Mouse (Mus musculus) embryonic facial prominence, embryonic 14.5 days (tissue): ENCODE results near the gene Plcb3. TPM values are rescaled to one million over a fixed set of nuclear protein-coding genes. Genes with fewer than 3 reads are reported as not detected.

Source experiments
- ATAC-seq: fragments of 200-750 bp; cut with Nextera tagmentation; 2 replicates; pipeline ENCODE4 v1.8.0; 2017; ENCODE audit warnings: low read depth, moderate number of reproducible peaks, moderate TSS enrichment
- DNase-seq: peaks from one replicate; pipeline ENCODE4 v3.0.0-alpha.2; 2015; ENCODE audit warnings: low spot score
- H3K27ac ChIP-seq: fragments of 300-500 bp; sonication (generic); replicated peaks from 2 replicates; pipeline ENCODE4 v1.5.1; 2014; ENCODE audit warnings: low read depth, mild to moderate bottlenecking, low read length, moderate library complexity
- H3K27me3 ChIP-seq: fragments of 300-500 bp; sonication (generic); replicated peaks from 2 replicates; pipeline ENCODE4 v1.6.1; 2014; ENCODE audit warnings: low read length; ENCODE audit not compliant: control insufficient read depth, insufficient read depth
- H3K36me3 ChIP-seq: fragments of 300-500 bp; sonication (generic); 2 replicates; pipeline ENCODE4 v1.6.1; 2014; ENCODE audit warnings: low read length, mixed read lengths; ENCODE audit not compliant: control insufficient read depth, insufficient read depth
- H3K4me1 ChIP-seq: fragments of 300-500 bp; sonication (generic); 2 replicates; pipeline ENCODE4 v1.6.1; 2014; ENCODE audit warnings: antibody characterized with exemption, low read length; ENCODE audit not compliant: control insufficient read depth, insufficient read depth
- H3K4me2 ChIP-seq: fragments of 300-500 bp; sonication (generic); 2 replicates; pipeline ENCODE4 v1.6.1; 2014; ENCODE audit warnings: low read depth, mild to moderate bottlenecking, low read length, moderate library complexity, mixed read lengths
- H3K4me3 ChIP-seq: fragments of 300-500 bp; sonication (generic); 2 replicates; pipeline ENCODE4 v1.5.1; 2014; ENCODE audit warnings: low read depth, mild to moderate bottlenecking, low read length
- H3K9ac ChIP-seq: fragments of 300-500 bp; sonication (generic); 2 replicates; pipeline ENCODE4 v1.6.1; 2014; ENCODE audit warnings: low read depth, mild to moderate bottlenecking, low read length, moderate library complexity, mixed read lengths
- H3K9me3 ChIP-seq: fragments of 300-500 bp; sonication (generic); 2 replicates; pipeline ENCODE4 v1.6.1; 2016; ENCODE audit warnings: low read length; ENCODE audit not compliant: control insufficient read depth
- WGBS: fragments of 180-500 bp; shearing (Covaris S2); extraction: QIAGEN DNeasy Blood & Tissue Kit; methylation state at CpG from one replicate; pipeline ENCODE4 v1.1.7; 2014; 5-methylcytosine and 5-hydroxymethylcytosine counted together
- polyA plus RNA-seq: library from polyadenylated mRNA; unstranded; fragments of >200 nt; fragmentation: Nextera tagmentation; extraction: Ambion mirVana; gene quantifications from 2 replicates; pipeline ENCODE4 v1.2.1, GENCODE M21; 2014

Gene Plcb3
- polyA plus RNA-seq, 1 experiment from 2014 or later, result 31.4 TPM

GRCm38 (mm10) chr19:6941372-6942248, 34.7 kb downstream of the Plcb3 start, which contains the start of gene Bad:
Gene Bad (plus strand): TSS chr19:6941861.
- ATAC-seq (peak; percentile 86), DNase-seq (peak; percentile 95)
- H3K9ac ChIP-seq, result peak within 1 kb of the TSS; percentile 87
- H3K27me3 ChIP-seq, result no peaks in the 10 kb centered on the region
- H3K4me2 ChIP-seq, result peak within 1 kb of the TSS; percentile 99
- peaks cover 15% of the 10 kb centered on the region for H3K4me1 ChIP-seq
- H3K27ac ChIP-seq, result peak within 1 kb of the TSS; percentile 95
- under 1% methylated on average over 68 of the region's 83 CpGs for WGBS
- peaks cover 12% of the 10 kb centered on the region; the same call in 1 of the 2 replicates for H3K36me3 ChIP-seq
- peak within 1 kb of the TSS; percentile 90 for H3K4me3 ChIP-seq
- no peaks in the 10 kb centered on the region for H3K9me3 ChIP-seq

- ATAC-seq, result no peak
- Histone ChIP-seq H3K27me3 (peaks cover 8% of the 10 kb centered on the region), H3K4me3 (peak overlapping the region; percentile 90), H3K36me3 (peaks cover 4% of the 10 kb centered on the region; the same call in 1 of the 2 replicates), H3K4me1 (peaks cover 15% of the 10 kb centered on the region), H3K4me2 (peak overlapping the region; percentile 99), H3K27ac (peak overlapping the region; percentile 52), H3K9ac (peak overlapping the region; percentile 87), H3K9me3 (no peaks in the 10 kb centered on the region)
- DNase-seq, result no peak
- WGBS, result 27% methylated on average over 22 of the region's 29 CpGs
Measured at GRCm38 (mm10) chr19:6940396-6941351, 35.6 kb downstream of the Plcb3 start.

- Histone ChIP-seq H3K4me1 (peaks cover 15% of the 10 kb centered on the region), H3K4me3 (no peak overlapping the region), H3K27ac (no peak overlapping the region), H3K9me3 (no peaks in the 10 kb centered on the region), H3K27me3 (peaks cover 21% of the 10 kb centered on the region), H3K4me2 (peak overlapping the region; percentile 99; the same call in 1 of the 2 replicates), H3K36me3 (no peaks in the 10 kb centered on the region), H3K9ac (no peak overlapping the region)
- 88% methylated on average over 20 of the region's 20 CpGs for whole genome bisulfite sequencing
- ATAC-seq (no peak), DNase-seq (no peak)
Measured at GRCm38 (mm10) chr19:6939106-6940002, 36.9 kb downstream of the Plcb3 start.

- Histone ChIP-seq H3K27me3 (peaks cover 36% of the 10 kb centered on the region), H3K27ac (no peak overlapping the region), H3K4me2 (no peak overlapping the region), H3K36me3 (no peaks in the 10 kb centered on the region), H3K4me1 (peaks cover 20% of the 10 kb centered on the region), H3K9ac (0 out of 2 replicates have a peak overlapping the region, but pooled peaks have one; percentile 10), H3K9me3 (no peaks in the 10 kb centered on the region), H3K4me3 (no peak overlapping the region)
- DNase-seq (no peak), ATAC-seq (no peak)
- 77% methylated on average over 16 of the region's 16 CpGs for WGBS
Measured at GRCm38 (mm10) chr19:6937541-6938465, 38.5 kb downstream of the Plcb3 start.

GRCm38 (mm10) chr19:6936299-6936698, 40.0 kb downstream of the Plcb3 start:
- Histone ChIP-seq H3K4me2 (no peak overlapping the region), H3K4me3 (no peak overlapping the region), H3K4me1 (peaks cover 18% of the 10 kb centered on the region; the same call in 1 of the 2 replicates), H3K27ac (no peak overlapping the region), H3K9me3 (no peaks in the 10 kb centered on the region), H3K9ac (no peak overlapping the region), H3K27me3 (peaks cover 51% of the 10 kb centered on the region), H3K36me3 (no peaks in the 10 kb centered on the region)
- DNase-seq (no peak), ATAC-seq (no peak)
- 18% methylated on average over 3 of the region's 3 CpGs for WGBS

GRCm38 (mm10) chr19:6934195-6934977, 41.9 kb downstream of the Plcb3 start, which contains the start of gene Kcnk4:
Gene Kcnk4 (minus strand): TSS chr19:6934515.
- Histone ChIP-seq H3K9me3 (no peaks in the 10 kb centered on the region), H3K36me3 (no peaks in the 10 kb centered on the region), H3K4me3 (peak within 1 kb of the TSS; percentile 37), H3K27me3 (peaks cover 64% of the 10 kb centered on the region), H3K27ac (no peak within 1 kb of the TSS), H3K4me1 (peaks cover 6% of the 10 kb centered on the region; the same call in 1 of the 2 replicates), H3K4me2 (peak within 1 kb of the TSS; percentile 61), H3K9ac (peak within 1 kb of the TSS; percentile 52)
- no peak for ATAC-seq
- 11% methylated on average over 17 of the region's 23 CpGs for WGBS
- no peak for DNase-seq
